ENCODE assay signal across 9 mouse cellular contexts in the genomic region with DNA sequence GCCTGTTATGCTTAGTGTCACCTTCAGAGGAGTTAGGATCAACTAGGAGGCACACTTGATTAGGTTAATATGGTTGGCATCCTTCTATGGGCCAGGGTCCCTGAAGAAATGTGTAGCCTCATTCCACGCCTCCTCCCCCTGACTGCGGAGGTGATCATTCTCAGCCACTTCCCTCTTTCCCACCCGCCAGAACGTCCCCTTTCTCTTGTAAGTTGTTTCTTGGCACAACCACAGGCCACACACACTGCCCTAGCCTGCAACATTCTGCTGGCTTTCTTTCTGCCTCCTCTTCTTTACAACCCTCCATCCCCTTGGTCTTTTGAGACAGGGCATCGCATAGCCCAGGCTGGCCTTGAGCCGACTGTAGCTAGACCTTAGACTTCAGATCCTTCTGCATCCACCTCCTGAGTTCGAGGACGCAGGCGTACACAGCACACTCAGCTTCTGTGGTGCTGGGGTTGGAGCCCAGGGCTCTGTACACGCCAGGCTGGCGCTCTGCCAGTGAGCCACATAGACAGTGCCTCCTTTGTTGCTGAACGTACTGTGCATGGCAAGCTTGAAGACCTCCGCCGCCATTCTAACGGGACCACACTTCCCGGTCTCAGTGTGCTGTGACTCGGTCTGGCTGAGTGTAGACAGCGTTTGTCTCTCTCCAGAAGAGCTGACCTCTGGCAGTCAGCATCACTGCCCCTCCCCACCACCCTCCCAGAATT. TPM values are rescaled to one million over a fixed set of nuclear protein-coding genes. Genes with fewer than 3 reads are reported as not detected.
DNase-seq lines count a peak whose midpoint lies in the region; ATAC-seq and TF ChIP-seq lines count a peak whose summit lies in the region.
"Had no signal": no experiment of that assay in that cellular context is flagged by ENCODE, and none has a peak within 500 bp of the region (broad histone marks: within the 10 kb centered on the region; RNA-seq: fewer than 3 reads in every experiment).

No protein-coding gene starts in this region.

- peak; percentile 73 for ATAC-seq in megakaryocyte progenitor cell, adult 5-6 weeks (replicated peaks; ENCODE audit: poor library complexity)

- TF ChIP-seq CTCF in brain, embryonic 14.5 days (IDR thresholded peaks at IDR 0.05; ENCODE audit: borderline replicate concordance, extremely low read depth, insufficient read depth, insufficient read length), result no peak

- DNase-seq in cerebellum, postnatal 10 days, result peak; percentile 54 to 59
- DNase-seq in cerebellum, adult 11-12 months, result no peak
- peak; percentile 22 to 30 for DNase-seq in left cerebral cortex, postnatal 14 days (ENCODE audit: low spot score in 2 of 2)
- no peak for DNase-seq in left cerebral cortex, adult 9 months (ENCODE audit: low spot score in 2 of 2)
- DNase-seq in brain, embryonic 14.5 days (ENCODE audit: low read depth), result peak; percentile 82
- DNase-seq in natural killer cell, adult 2 months (ENCODE audit: low spot score in 2 of 2), result no peak
- DNase-seq in gastrocnemius, postnatal 25 days, result no peak
- DNase-seq: kidney, adult 2 months had no signal

- TF ChIP-seq POLR2A in brain, embryonic 14.5 days (IDR thresholded peaks at IDR 0.05; ENCODE audit: borderline replicate concordance, extremely low read depth, insufficient read depth, insufficient read length, poor library complexity, severe bottlenecking), result no peak

- intact Hi-C loops in left cerebral cortex, postnatal 14 days (cut with DNase I), result no loop called here

RNA-seq across cellular contexts. Expression of a gene that starts 7.3 kb away (rescaled TPM):
- 10 to 100 TPM; 11.8 to 14.7 TPM for total RNA-seq in left cerebral cortex, postnatal 14 days (2021)
- 15.6 and 21.2 TPM in 2 replicates for polyA plus RNA-seq in brain, embryonic 14.5 days (2012; rRNA removed)
- total RNA-seq in megakaryocyte progenitor cell, adult 5-6 weeks (2015), result 16.6 and 19.5 TPM in 2 replicates
- 10.2 and 11.2 TPM in 2 replicates for total RNA-seq in megakaryocyte progenitor cell, adult 5-6 weeks (2017)
- total RNA-seq in gastrocnemius, postnatal 25 days (2021), result 1 to 10 TPM; 3.7 to 4.3 TPM

RNA-seq across cellular contexts. Expression of a gene that starts 28.7 kb away (rescaled TPM):
- total RNA-seq in left cerebral cortex, postnatal 14 days (2021), result 10 to 100 TPM; 25.7 to 26.3 TPM
- 20.6 and 31.1 TPM in 2 replicates for polyA plus RNA-seq in brain, embryonic 14.5 days (2012; rRNA removed)
- 10.4 and 12.1 TPM in 2 replicates for total RNA-seq in megakaryocyte progenitor cell, adult 5-6 weeks (2015)
- 23.6 and 24.3 TPM in 2 replicates for total RNA-seq in megakaryocyte progenitor cell, adult 5-6 weeks (2017)
- 10 to 100 TPM in 1 of 2 experiments, 1 to 10 TPM in 1; 7.7 to 10.4 TPM for total RNA-seq in gastrocnemius, postnatal 25 days (2021)

Comparison
In these comparisons a context has a peak if more than half of its experiments do, and no peak if none do; other contexts are left out.
1. DNase-seq: peak in cerebellum, postnatal 10 days (2 of 2), left cerebral cortex, postnatal 14 days (2 of 2) and brain, embryonic 14.5 days (single experiment); none in cerebellum, adult 11-12 months (single experiment), left cerebral cortex, adult 9 months (0 of 2), natural killer cell, adult 2 months (0 of 2) and gastrocnemius, postnatal 25 days (single experiment).